Mouse (Mus musculus) stomach, postnatal 0 days (tissue): ENCODE measurements around the gene Zfp575. TPM values are rescaled to one million over a fixed set of nuclear protein-coding genes. Genes with fewer than 3 reads are reported as not detected.

Source experiments
- ATAC-seq: fragments of 200-750 bp; cut with Nextera tagmentation; 2 replicates; pipeline ENCODE4 v1.8.0; 2017; ENCODE audit not compliant: low FRiP score, low TSS enrichment
- DNase-seq: peaks from one replicate; pipeline ENCODE4 v3.0.0-alpha.2; 2016; ENCODE audit warnings: low spot score
- H3K27ac ChIP-seq: fragments of 300-500 bp; sonication (generic); replicated peaks from 2 replicates; pipeline ENCODE4 v1.5.1; 2014; ENCODE audit warnings: mild to moderate bottlenecking, control low read depth
- H3K27me3 ChIP-seq: fragments of 300-500 bp; sonication (generic); 2 replicates; pipeline ENCODE4 v1.6.1; 2014; ENCODE audit warnings: low read length; ENCODE audit not compliant: control insufficient read depth, insufficient read depth
- H3K36me3 ChIP-seq: fragments of 300-500 bp; sonication (generic); 2 replicates; pipeline ENCODE4 v1.6.1; 2014; ENCODE audit warnings: low read length, mixed read lengths; ENCODE audit not compliant: control insufficient read depth, insufficient read depth
- H3K4me1 ChIP-seq: fragments of 300-500 bp; sonication (generic); replicated peaks from 2 replicates; pipeline ENCODE4 v1.6.1; 2014; ENCODE audit warnings: antibody characterized with exemption; ENCODE audit not compliant: control insufficient read depth, insufficient read depth
- H3K4me2 ChIP-seq: fragments of 300-500 bp; sonication (generic); replicated peaks from 2 replicates; pipeline ENCODE4 v1.6.1; 2014; ENCODE audit warnings: low read depth, mild to moderate bottlenecking, control low read depth, moderate library complexity
- H3K4me3 ChIP-seq: fragments of 300-500 bp; sonication (generic); 2 replicates; pipeline ENCODE4 v1.5.1; 2014; ENCODE audit warnings: low read depth, low read length, control low read depth
- H3K9ac ChIP-seq: fragments of 300-500 bp; sonication (generic); 2 replicates; pipeline ENCODE4 v1.6.1; 2014; ENCODE audit warnings: mild to moderate bottlenecking, low read length, control low read depth, mixed read lengths
- H3K9me3 ChIP-seq: fragments of 300-500 bp; sonication (generic); 2 replicates; pipeline ENCODE4 v1.6.1; 2016; ENCODE audit warnings: low read length; ENCODE audit not compliant: control insufficient read depth
- CTCF ChIP-seq: IDR thresholded peaks from 2 replicates; pipeline ENCODE4 v1.5.1; 2016; ENCODE audit warnings: antibody characterized with exemption, low read depth, mild to moderate bottlenecking, moderate library complexity
- EP300 ChIP-seq: optimal IDR thresholded peaks from 2 replicates; pipeline ENCODE3; 2016; ENCODE audit warnings: antibody characterized with exemption
- WGBS: fragments of 180-500 bp; shearing (Covaris S2); extraction: QIAGEN DNeasy Blood & Tissue Kit; methylation state at CpG from one replicate; pipeline ENCODE4 v1.1.7; 2014; 5-methylcytosine and 5-hydroxymethylcytosine counted together
- polyA plus RNA-seq: library from polyadenylated mRNA; unstranded; fragments of >200 nt; fragmentation: Nextera tagmentation; extraction: Ambion mirVana; gene quantifications from 2 replicates; pipeline ENCODE4 v1.2.1, GENCODE M21; 2015

Gene Zfp575
- polyA plus RNA-seq, 1 experiment from 2014 or later = 3.6 TPM

GRCm38 (mm10) chr7:24539686-24540085, 47.8 kb downstream of the Zfp575 start:
- no peaks in the 10 kb centered on the region for H3K27me3 ChIP-seq
- DNase-seq (peak; percentile 68), ATAC-seq (peak; percentile 95)
- 57% methylated on average over 4 of the region's 4 CpGs for WGBS
- no peak overlapping the region for H3K4me3 ChIP-seq
- peak; percentile 56 for TF ChIP-seq EP300
- TF ChIP-seq CTCF = no peak
- no peaks in the 10 kb centered on the region for H3K36me3 ChIP-seq
- H3K4me2 ChIP-seq = no peak overlapping the region
- no peak overlapping the region for H3K9ac ChIP-seq
- no peaks in the 10 kb centered on the region for H3K9me3 ChIP-seq
- H3K4me1 ChIP-seq = no peaks in the 10 kb centered on the region
- H3K27ac ChIP-seq = peak overlapping the region; percentile 85

DNA sequence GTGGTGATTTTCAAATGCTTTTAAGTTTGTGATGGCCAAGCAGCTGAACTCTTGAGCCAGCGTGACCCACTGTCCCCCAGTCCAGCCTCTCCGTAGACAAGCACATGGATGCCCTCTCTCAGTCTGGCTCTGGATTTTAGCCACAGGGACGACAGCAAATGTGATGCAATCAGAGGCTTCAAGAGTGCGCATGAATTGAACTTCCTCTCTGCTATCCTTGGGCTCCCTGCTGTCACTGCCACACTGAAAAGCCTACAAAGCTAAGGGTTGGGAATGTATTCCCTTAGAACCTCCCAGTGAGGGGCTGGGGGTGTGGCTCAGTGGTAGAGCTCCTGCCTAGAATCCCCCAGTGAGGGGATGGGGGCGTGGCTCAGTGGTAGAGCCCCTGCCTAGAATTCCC, 48.7 kb downstream of the Zfp575 start:
- no peaks in the 10 kb centered on the region for H3K4me1 ChIP-seq
- no peaks in the 10 kb centered on the region for H3K9me3 ChIP-seq
- peaks cover 6% of the 10 kb centered on the region for H3K36me3 ChIP-seq
- H3K27me3 ChIP-seq = no peaks in the 10 kb centered on the region
- H3K27ac ChIP-seq = peak overlapping the region; percentile 85; the same call in 1 of the 2 replicates
- H3K4me2 ChIP-seq = no peak overlapping the region
- 80% methylated on average over 5 of the region's 5 CpGs for WGBS
- H3K9ac ChIP-seq = no peak overlapping the region
- TF ChIP-seq EP300 = no peak
- no peak for TF ChIP-seq CTCF
- DNase-seq = no peak
- no peak overlapping the region for H3K4me3 ChIP-seq
- no peak for ATAC-seq

DNA sequence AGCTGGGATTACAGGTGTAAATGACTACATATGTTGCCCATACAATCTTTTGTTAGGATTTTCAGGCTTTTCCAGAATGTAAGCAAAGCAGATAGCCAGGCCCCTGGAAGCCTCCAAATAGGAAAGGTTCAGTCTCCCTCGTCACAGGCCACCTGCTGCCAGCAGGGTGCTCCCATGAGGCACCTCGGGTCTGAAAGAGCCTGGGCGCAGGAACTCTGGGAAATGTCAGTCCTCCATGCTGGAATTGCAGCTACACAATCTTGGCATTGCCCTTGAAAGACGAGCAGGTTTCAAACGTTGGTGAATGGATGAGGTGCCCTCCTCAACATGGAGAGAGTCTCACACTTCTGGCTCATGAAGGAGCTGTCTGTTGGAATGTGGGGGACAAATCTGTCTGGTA, 49.3 kb downstream of the Zfp575 start:
- Histone ChIP-seq H3K27ac (0 out of 2 replicates have a peak overlapping the region, but pooled peaks have one; percentile 6), H3K9ac (no peak overlapping the region), H3K4me3 (no peak overlapping the region), H3K27me3 (no peaks in the 10 kb centered on the region), H3K36me3 (peaks cover 11% of the 10 kb centered on the region), H3K4me1 (no peaks in the 10 kb centered on the region), H3K4me2 (no peak overlapping the region), H3K9me3 (no peaks in the 10 kb centered on the region)
- peak; percentile 30 for DNase-seq
- WGBS = 33% methylated on average over 5 of the region's 5 CpGs
- ATAC-seq = no peak
- TF ChIP-seq CTCF (peak; percentile 33), EP300 (no peak)

DNA sequence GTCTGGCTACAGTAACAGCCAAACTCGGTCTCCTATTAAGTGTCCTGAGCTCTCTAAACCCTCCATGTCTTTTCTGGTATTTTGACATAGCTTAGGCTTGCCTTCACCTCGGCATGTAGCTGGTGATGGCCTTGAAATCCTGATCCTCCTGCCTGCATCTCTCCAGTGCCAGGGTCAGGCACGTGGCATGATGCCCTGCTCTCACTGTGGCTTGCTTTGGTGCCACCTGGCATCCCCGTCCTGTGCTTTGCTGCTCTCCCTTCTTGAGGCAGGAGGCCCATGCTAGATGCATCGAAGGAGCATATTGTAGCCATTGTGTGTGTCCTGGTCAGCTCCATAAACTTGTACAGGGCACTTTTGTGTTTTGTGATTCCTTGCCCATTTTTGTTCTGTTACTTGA, 49.9 kb downstream of the Zfp575 start:
- TF ChIP-seq EP300 (no peak), CTCF (no peak)
- no peaks in the 10 kb centered on the region for H3K4me1 ChIP-seq
- H3K4me3 ChIP-seq = no peak overlapping the region
- 0 out of 2 replicates have a peak overlapping the region, but pooled peaks have one; percentile 6 for H3K27ac ChIP-seq
- H3K9ac ChIP-seq = 0 out of 2 replicates have a peak overlapping the region, but pooled peaks have one; percentile 4
- DNase-seq = no peak
- ATAC-seq = no peak
- H3K36me3 ChIP-seq = peaks cover 12% of the 10 kb centered on the region
- 83% methylated on average over 5 of the region's 5 CpGs for WGBS
- no peaks in the 10 kb centered on the region for H3K27me3 ChIP-seq
- H3K9me3 ChIP-seq = no peaks in the 10 kb centered on the region
- H3K4me2 ChIP-seq = no peak overlapping the region

DNA sequence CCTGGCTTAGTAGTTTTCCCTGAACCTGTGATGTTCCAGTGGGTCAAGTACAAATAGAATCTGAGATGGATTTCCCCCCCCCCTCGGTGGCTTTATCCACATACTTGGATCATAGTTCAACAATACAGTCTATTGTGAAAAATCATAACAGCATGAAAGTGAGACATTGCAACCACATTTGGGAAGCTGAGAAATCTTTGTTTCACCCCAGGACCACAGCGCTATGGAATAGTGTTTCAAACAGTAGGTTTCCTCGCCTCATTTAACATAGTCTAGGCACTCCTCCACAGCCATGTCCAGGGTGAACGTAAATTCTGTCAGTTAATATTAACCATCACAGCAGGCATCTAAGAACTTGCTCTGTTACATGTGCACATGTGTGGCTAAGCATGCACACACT, 50.4 kb downstream of the Zfp575 start:
- no peak for ATAC-seq
- H3K9ac ChIP-seq = no peak overlapping the region
- no peaks in the 10 kb centered on the region for H3K9me3 ChIP-seq
- no peak for DNase-seq
- H3K36me3 ChIP-seq = peaks cover 12% of the 10 kb centered on the region
- TF ChIP-seq CTCF = no peak
- TF ChIP-seq EP300 = no peak
- WGBS = 81% methylated on average over 4 of the region's 4 CpGs
- no peak overlapping the region for H3K4me3 ChIP-seq
- no peak overlapping the region for H3K27ac ChIP-seq
- no peaks in the 10 kb centered on the region for H3K4me1 ChIP-seq
- H3K4me2 ChIP-seq = no peak overlapping the region
- H3K27me3 ChIP-seq = no peaks in the 10 kb centered on the region

- Histone ChIP-seq H3K4me2 (no peak overlapping the region), H3K4me1 (no peaks in the 10 kb centered on the region), H3K27ac (no peak overlapping the region), H3K36me3 (peaks cover 12% of the 10 kb centered on the region), H3K9me3 (no peaks in the 10 kb centered on the region), H3K27me3 (no peaks in the 10 kb centered on the region), H3K4me3 (no peak overlapping the region), H3K9ac (no peak overlapping the region)
- DNase-seq (no peak), ATAC-seq (no peak)
- WGBS = 58% methylated on average over 18 of the region's 19 CpGs
- TF ChIP-seq CTCF = no peak
- no peak for TF ChIP-seq EP300
These were observed 53.1 kb downstream of the Zfp575 start for GRCm38 (mm10) chr7:24534301-24534700.

Other genes with a start within 250 kb of the Zfp575 start
- gene Lypd5, start 238.4 kb downstream of the Zfp575 start, polyA plus RNA-seq = 196 and 201 TPM in 2 replicates
- 15.5 and 17.0 TPM in 2 replicates for gene Kcnn4, start 217.4 kb downstream of the Zfp575 start, polyA plus RNA-seq
- gene Smg9, start 188.0 kb downstream of the Zfp575 start, polyA plus RNA-seq = 14.1 and 14.4 TPM in 2 replicates
- 0.05 and 0.10 TPM in 2 replicates for gene Irgc1, start 135.3 kb downstream of the Zfp575 start, polyA plus RNA-seq
- 26.8 and 28.8 TPM in 2 replicates for gene Plaur, start 125.2 kb downstream of the Zfp575 start, polyA plus RNA-seq
- 3.4 and 4.5 TPM in 2 replicates for gene Cadm4, start 105.6 kb downstream of the Zfp575 start, polyA plus RNA-seq
- 13.6 and 15.8 TPM in 2 replicates for gene Zfp428, start 80.6 kb downstream of the Zfp575 start, polyA plus RNA-seq
- 0.07 and 0.10 TPM in 2 replicates for gene AC161166.1, start 75.2 kb downstream of the Zfp575 start, polyA plus RNA-seq
- gene Irgq, start 57.0 kb downstream of the Zfp575 start, polyA plus RNA-seq = 4.3 and 5.7 TPM in 2 replicates
- gene Pinlyp, start 41.5 kb downstream of the Zfp575 start, polyA plus RNA-seq = 61.2 and 62.9 TPM in 2 replicates
- gene Xrcc1, start 41.4 kb downstream of the Zfp575 start, polyA plus RNA-seq = 27.4 and 31.4 TPM in 2 replicates
- 120 and 128 TPM in 2 replicates for gene Ethe1, start 98 bp downstream of the Zfp575 start, polyA plus RNA-seq
- gene Phldb3, start 23.1 kb upstream of the Zfp575 start, polyA plus RNA-seq = 1.2 TPM in 2 replicates
- gene Lypd3, start 48.9 kb upstream of the Zfp575 start, polyA plus RNA-seq = 277 and 306 TPM in 2 replicates
- 0.15 TPM in 1 of 2 replicates, not detected in the other for gene Tex101, start 89.0 kb upstream of the Zfp575 start, polyA plus RNA-seq
- not detected in 2 replicates for gene BC049730, start 121.6 kb upstream of the Zfp575 start, polyA plus RNA-seq
- gene Gm4763, start 139.3 kb upstream of the Zfp575 start, polyA plus RNA-seq = not detected in 2 replicates
- 12.2 and 12.3 TPM in 2 replicates for gene Cd177, start 172.7 kb upstream of the Zfp575 start, polyA plus RNA-seq
- gene Ceacam10, start 189.6 kb upstream of the Zfp575 start, polyA plus RNA-seq = 2.3 and 2.7 TPM in 2 replicates